Mouse (Mus musculus) ES-Bruce4 (cell line): ENCODE data around the gene Wars.

ENCODE experiments used
- CTCF ChIP-seq: IDR thresholded peaks from one replicate; pipeline ENCODE4 v1.8.1; 2011; ENCODE audit warnings: low read depth, low read length
- EP300 ChIP-seq: IDR thresholded peaks from 2 replicates; pipeline ENCODE4 v1.6.1; 2011; ENCODE audit warnings: low read depth, low read length; ENCODE audit not compliant: insufficient read depth
- POLR2A ChIP-seq: IDR thresholded peaks from one replicate; pipeline ENCODE4 v1.8.1; 2011; ENCODE audit warnings: low read length; ENCODE audit not compliant: insufficient read depth

GRCm38 (mm10) chr12:108881192-108881591 is 12.8 kb downstream of the Wars start:
- no peak for TF ChIP-seq EP300
- no peak for TF ChIP-seq CTCF
- no peak for TF ChIP-seq POLR2A
